Comparison of ENCODE assay signal across 26 mouse cellular contexts in genomic region chr7:142389961-142390650, GRCm38 (mm10). TPM values are rescaled to one million over a fixed set of nuclear protein-coding genes. Genes with fewer than 3 reads are reported as not detected.
DNase-seq lines count a peak whose midpoint lies in the region; ATAC-seq lines count a peak whose summit lies in the region.
"Had no signal": no experiment of that assay in that cellular context is flagged by ENCODE, and none has a peak within 500 bp of the region (broad histone marks: within the 10 kb centered on the region; RNA-seq: fewer than 3 reads in every experiment).

No protein-coding gene starts in this region.

- H3K36me3 ChIP-seq in macrophage (ENCODE audit: inconsistent target): no peaks in the 10 kb centered on the region
- H3K36me3 ChIP-seq in hindbrain, embryonic 11.5 days (ENCODE audit: control insufficient read depth, insufficient read depth, low read length): no peaks in the 10 kb centered on the region
- H3K36me3 ChIP-seq: forebrain, embryonic 15.5 days had no signal

- H3K9ac ChIP-seq in hindbrain, embryonic 11.5 days (ENCODE audit: low read depth, low read length): no peak overlapping the region
- H3K9ac ChIP-seq: embryonic facial prominence, embryonic 12.5 days; forebrain, embryonic 15.5 days; kidney, embryonic 15.5 days; neural tube, embryonic 15.5 days had no signal

- H3K4me3 ChIP-seq in macrophage (ENCODE audit: inconsistent target): peak overlapping the region; percentile 58
- H3K4me3 ChIP-seq in hindbrain, embryonic 11.5 days (ENCODE audit: low read depth, low read length): no peak overlapping the region
- H3K4me3 ChIP-seq: embryonic facial prominence, embryonic 12.5 days; forebrain, embryonic 15.5 days; kidney, embryonic 15.5 days; limb, embryonic 10.5 days; myocyte; neural tube, embryonic 15.5 days had no signal

- no peaks in the 10 kb centered on the region for H3K9me3 ChIP-seq in hindbrain, embryonic 11.5 days (ENCODE audit: control insufficient read depth, low read length)
- H3K9me3 ChIP-seq: embryonic facial prominence, embryonic 12.5 days; forebrain, embryonic 15.5 days; kidney, embryonic 15.5 days; limb, embryonic 10.5 days; neural tube, embryonic 15.5 days had no signal

- no peak overlapping the region for H3K4me2 ChIP-seq in hindbrain, embryonic 11.5 days (replicated peaks; ENCODE audit: low read depth, low read length)
- H3K4me2 ChIP-seq: embryonic facial prominence, embryonic 12.5 days; forebrain, embryonic 15.5 days; kidney, embryonic 15.5 days; neural tube, embryonic 15.5 days had no signal

- ATAC-seq in common myeloid progenitor, adult 5-6 weeks (replicated peaks; ENCODE audit: low read depth, poor library complexity, severe bottlenecking): peak; percentile 1; the same call in 1 of the 2 replicates
- no peak for ATAC-seq in hindbrain, embryonic 11.5 days (ENCODE audit: low FRiP score)
- ATAC-seq: forebrain, embryonic 15.5 days; intestine, embryonic 16.5 days had no signal

- peak; percentile 19 for DNase-seq in cerebellum, adult 11-12 months
- no peak for DNase-seq in cerebellum, postnatal 14 days
- DNase-seq in 416B (ENCODE audit: low read depth): peak; percentile 69
- DNase-seq in kidney, postnatal 10 days: no peak
- DNase-seq in left cerebral cortex, adult 8-10 months (ENCODE audit: low spot score in 2 of 2): no peak
- DNase-seq in hindbrain, embryonic 11.5 days (ENCODE audit: low spot score): no peak
- DNase-seq: adrenal gland, postnatal 36 days; cerebellum, adult 11 months; cerebellum, postnatal 36 days; lung, adult 2 months; thymus, postnatal 36 days had no signal

- peaks cover 7% of the 10 kb centered on the region for H3K4me1 ChIP-seq in hindbrain, embryonic 11.5 days (replicated peaks; ENCODE audit: control insufficient read depth, insufficient read depth, low read length)

- WGBS in macrophage (ENCODE audit: missing documents): 37% methylated on average over 3 of the region's 3 CpGs
- WGBS in hindbrain, embryonic 11.5 days: 88% methylated on average over 3 of the region's 3 CpGs

- peaks cover 84% of the 10 kb centered on the region for H3K79me2 ChIP-seq in macrophage (ENCODE audit: inconsistent target)

- H3K27ac ChIP-seq in macrophage: peak overlapping the region; percentile 100
- H3K27ac ChIP-seq in hindbrain, embryonic 11.5 days (ENCODE audit: low read depth, low read length): no peak overlapping the region
- H3K27ac ChIP-seq: embryonic facial prominence, embryonic 12.5 days; forebrain, embryonic 15.5 days; kidney, embryonic 15.5 days; limb, embryonic 10.5 days; neural tube, embryonic 15.5 days had no signal

- no peaks in the 10 kb centered on the region for H3K27me3 ChIP-seq in hindbrain, embryonic 11.5 days (ENCODE audit: control insufficient read depth, insufficient read depth, low read length)
- H3K27me3 ChIP-seq: embryonic facial prominence, embryonic 12.5 days; forebrain, embryonic 15.5 days; kidney, embryonic 15.5 days; neural tube, embryonic 15.5 days had no signal

RNA-seq across cellular contexts. Expression of gene Ctsd, which starts 2.3 kb away (rescaled TPM):
- 114 and 134 TPM in 2 replicates for total RNA-seq in common myeloid progenitor, adult 5-6 weeks (2017)
- 1,000 to 10,000 TPM in 10 of 26 experiments, 100 to 1,000 TPM in 16; 173 to 1,536 (median 811) TPM for total RNA-seq in macrophage (2018; cell fraction: chromatin; rRNA removed)
- total RNA-seq in macrophage (2018; cell fraction: cytosol; rRNA removed): over 10,000 TPM in 18 of 26 experiments, 1,000 to 10,000 TPM in 8; 7,525 to 19,600 (median 11,156) TPM
- total RNA-seq in macrophage (2018; cell fraction: nucleus; rRNA removed): over 10,000 TPM in 1 of 26 experiments, 1,000 to 10,000 TPM in 25; 1,185 to 10,670 (median 7,045) TPM
- polyA plus RNA-seq in macrophage (2018): 15,815 to 17,787 TPM (median 16,857 TPM) in 3 replicates
- total RNA-seq in left cerebral cortex, adult 8-10 months (2022): 1,000 to 10,000 TPM in 1 of 4 experiments, 100 to 1,000 TPM in 3; 328 to 1,203 (median 591) TPM
- 168 and 200 TPM in 2 replicates for polyA plus RNA-seq in hindbrain, embryonic 11.5 days (2014; fragmentation: Nextera tagmentation; extraction: Ambion mirVana)

RNA-seq across cellular contexts. Expression of gene Gm49369, which starts 7.6 kb away (rescaled TPM):
- total RNA-seq in common myeloid progenitor, adult 5-6 weeks (2017): 12.4 and 58.4 TPM in 2 replicates
- total RNA-seq in macrophage (2018; cell fraction: chromatin; rRNA removed): 100 to 1,000 TPM in 23 of 26 experiments, 10 to 100 TPM in 3; 37.2 to 835 (median 160) TPM
- 1,000 to 10,000 TPM in 19 of 26 experiments, 100 to 1,000 TPM in 4, 10 to 100 TPM in 3; 38.7 to 4,200 (median 1,875) TPM for total RNA-seq in macrophage (2018; cell fraction: cytosol; rRNA removed)
- 1,000 to 10,000 TPM in 23 of 26 experiments, 100 to 1,000 TPM in 3; 416 to 4,630 (median 2,489) TPM for total RNA-seq in macrophage (2018; cell fraction: nucleus; rRNA removed)
- 9.6 to 6,145 TPM (median 21.2 TPM) in 3 replicates for polyA plus RNA-seq in macrophage (2018)
- total RNA-seq in left cerebral cortex, adult 8-10 months (2022): 10 to 100 TPM in 2 of 4 experiments, 1 to 10 TPM in 1, not detected in 1; 2.2 to 24.0 (median 19.7) TPM
- not detected in 2 replicates for polyA plus RNA-seq in hindbrain, embryonic 11.5 days (2014; fragmentation: Nextera tagmentation; extraction: Ambion mirVana)
- polyA plus RNA-seq: embryonic facial prominence, embryonic 12.5 days; heart, embryonic 14.5 days; neural tube, embryonic 15.5 days; testis, adult 2 months had no signal

RNA-seq across cellular contexts. Expression of gene Ifitm10, which starts 16.6 kb away (rescaled TPM):
- not detected in 2 replicates for total RNA-seq in common myeloid progenitor, adult 5-6 weeks (2017)
- 10 to 100 TPM in 3 of 26 experiments, 1 to 10 TPM in 19, under 1 TPM in 1, not detected in 3; 0.98 to 27.8 (median 5.1) TPM for total RNA-seq in macrophage (2018; cell fraction: chromatin; rRNA removed)
- total RNA-seq in macrophage (2018; cell fraction: cytosol; rRNA removed): under 1 TPM in 22 of 26 experiments, not detected in 4; 0.15 to 0.51 (median 0.27) TPM
- 1 to 10 TPM in 13 of 26 experiments, under 1 TPM in 3, not detected in 10; 0.36 to 7.0 (median 1.5) TPM for total RNA-seq in macrophage (2018; cell fraction: nucleus; rRNA removed)
- polyA plus RNA-seq in macrophage (2018): not detected in 3 replicates
- 10 to 100 TPM; 30.9 to 34.5 (median 31.7) TPM for total RNA-seq in left cerebral cortex, adult 8-10 months (2022)
- 0.39 and 0.47 TPM in 2 replicates for polyA plus RNA-seq in hindbrain, embryonic 11.5 days (2014; fragmentation: Nextera tagmentation; extraction: Ambion mirVana)
- total RNA-seq: hematopoietic stem cell, adult 5-6 weeks had no signal
- polyA plus RNA-seq: testis, adult 2 months had no signal

RNA-seq across cellular contexts. Expression of gene Syt8, which starts 44.5 kb away (rescaled TPM):
- total RNA-seq in common myeloid progenitor, adult 5-6 weeks (2017): not detected in 2 replicates
- 100 to 1,000 TPM in 25 of 26 experiments, 10 to 100 TPM in 1; 60.8 to 211 (median 144) TPM for total RNA-seq in macrophage (2018; cell fraction: chromatin; rRNA removed)
- total RNA-seq in macrophage (2018; cell fraction: cytosol; rRNA removed): 1 to 10 TPM in 19 of 26 experiments, under 1 TPM in 7; 0.41 to 8.6 (median 1.5) TPM
- 100 to 1,000 TPM in 6 of 26 experiments, 10 to 100 TPM in 20; 48.3 to 120 (median 78.4) TPM for total RNA-seq in macrophage (2018; cell fraction: nucleus; rRNA removed)
- 3.2 to 10.3 TPM (median 4.8 TPM) in 3 replicates for polyA plus RNA-seq in macrophage (2018)
- not detected for total RNA-seq in left cerebral cortex, adult 8-10 months (2022)
- polyA plus RNA-seq in hindbrain, embryonic 11.5 days (2014; fragmentation: Nextera tagmentation; extraction: Ambion mirVana): not detected in 2 replicates
- total RNA-seq: adrenal gland, postnatal 36 days; gastrocnemius, postnatal 4 days; hematopoietic stem cell, adult 5-6 weeks; layer of hippocampus, adult 18-20 months; left cerebral cortex, adult 18-20 months had no signal
- polyA plus RNA-seq: forebrain, embryonic 15.5 days; heart, embryonic 14.5 days; limb, embryonic 10.5 days had no signal

RNA-seq across cellular contexts. Expression of gene Tnni2, which starts 51.5 kb away (rescaled TPM):
- 1.8 and 3.7 TPM in 2 replicates for total RNA-seq in common myeloid progenitor, adult 5-6 weeks (2017)
- total RNA-seq in macrophage (2018; cell fraction: chromatin; rRNA removed): 10 to 100 TPM in 24 of 26 experiments, 1 to 10 TPM in 2; 3.2 to 37.4 (median 23.0) TPM
- total RNA-seq in macrophage (2018; cell fraction: cytosol; rRNA removed): 10 to 100 TPM in 15 of 26 experiments, 1 to 10 TPM in 11; 6.3 to 23.8 (median 11.0) TPM
- 10 to 100 TPM in 19 of 26 experiments, 1 to 10 TPM in 7; 5.5 to 26.3 (median 13.7) TPM for total RNA-seq in macrophage (2018; cell fraction: nucleus; rRNA removed)
- polyA plus RNA-seq in macrophage (2018): 13.4 to 20.6 TPM (median 18.0 TPM) in 3 replicates
- total RNA-seq in left cerebral cortex, adult 8-10 months (2022): 1 to 10 TPM; 1.9 to 9.6 (median 5.2) TPM
- 1.4 and 1.7 TPM in 2 replicates for polyA plus RNA-seq in hindbrain, embryonic 11.5 days (2014; fragmentation: Nextera tagmentation; extraction: Ambion mirVana)
- polyA plus RNA-seq: testis, adult 2 months had no signal

Comparison
In these comparisons a context has a peak if more than half of its experiments do, and no peak if none do; other contexts are left out.
1. DNase-seq: peak in cerebellum, adult 11-12 months (single experiment) and 416B (single experiment); none in cerebellum, postnatal 14 days (0 of 2), kidney, postnatal 10 days (single experiment), left cerebral cortex, adult 8-10 months (0 of 2) and hindbrain, embryonic 11.5 days (single experiment).
2. RNA of gene Ifitm10, which starts 16.6 kb away (total RNA-seq): 30.9 to 34.5 TPM in left cerebral cortex, adult 8-10 months; not detected in common myeloid progenitor, adult 5-6 weeks; every median in the first group is over 10 times any median in the second.